Mouse (Mus musculus) embryonic facial prominence, embryonic 12.5 days (tissue): ENCODE data around the gene Gm3233. TPM values are rescaled to one million over a fixed set of nuclear protein-coding genes. Genes with fewer than 3 reads are reported as not detected.
"Not testable (repeated sequence)": the region's sequence is repeated elsewhere in the genome, so short reads cannot be mapped to it uniquely, and the experiment has no call there.

Source experiments
- ATAC-seq: fragments of 200-750 bp; cut with Nextera tagmentation; 2 replicates; pipeline ENCODE4 v1.8.0; 2017; ENCODE audit not compliant: insufficient number of reproducible peaks, insufficient read depth, low FRiP score, low TSS enrichment
- H3K27ac ChIP-seq: fragments of 300-500 bp; sonication (generic); 2 replicates; pipeline ENCODE4 v1.5.1; 2016; ENCODE audit warnings: mild to moderate bottlenecking
- H3K27me3 ChIP-seq: fragments of 300-500 bp; sonication (generic); 2 replicates; pipeline ENCODE4 v1.6.1; 2016; ENCODE audit warnings: mild to moderate bottlenecking, moderate library complexity
- H3K36me3 ChIP-seq: fragments of 300-500 bp; sonication (generic); 2 replicates; pipeline ENCODE4 v1.6.1; 2016; ENCODE audit warnings: mild to moderate bottlenecking
- H3K4me1 ChIP-seq: fragments of 300-500 bp; sonication (generic); 2 replicates; pipeline ENCODE4 v1.6.1; 2016
- H3K4me2 ChIP-seq: fragments of 300-500 bp; sonication (generic); replicated peaks from 2 replicates; pipeline ENCODE4 v1.6.1; 2016; ENCODE audit warnings: mild to moderate bottlenecking, moderate library complexity
- H3K4me3 ChIP-seq: fragments of 300-500 bp; sonication (generic); 2 replicates; pipeline ENCODE4 v1.5.1; 2016; ENCODE audit warnings: mild to moderate bottlenecking
- H3K9ac ChIP-seq: fragments of 300-500 bp; sonication (generic); 2 replicates; pipeline ENCODE4 v1.6.1; 2016; ENCODE audit warnings: mild to moderate bottlenecking, moderate library complexity
- H3K9me3 ChIP-seq: fragments of 300-500 bp; sonication (generic); 2 replicates; pipeline ENCODE4 v1.6.1; 2016; ENCODE audit warnings: mild to moderate bottlenecking, moderate library complexity
- WGBS: fragments of 180-500 bp; shearing (Covaris S2); methylation state at CpG from one replicate; pipeline ENCODE4 v1.1.7; 2016; 5-methylcytosine and 5-hydroxymethylcytosine counted together
- polyA plus RNA-seq: library from polyadenylated mRNA; unstranded; fragments of >200 nt; fragmentation: Nextera tagmentation; extraction: Ambion mirVana; gene quantifications from 2 replicates; pipeline ENCODE4 v1.2.1, GENCODE M21; 2016

Gm3233 gene
- not detected in 2 replicates for polyA plus RNA-seq

- ATAC-seq, H3K27ac ChIP-seq, H3K4me3 ChIP-seq, H3K4me1 ChIP-seq, H3K9ac ChIP-seq, H3K36me3 ChIP-seq, H3K4me2 ChIP-seq, H3K9me3 ChIP-seq, H3K27me3 ChIP-seq: not testable (repeated sequence)
- WGBS = 40% methylated on average over 1 of the region's 1 CpGs
Measured at GRCm38 (mm10) chr10:77759582-77759981, at the start of gene Gm3233. Gene Gm3233, minus strand, starts transcription at chr10:77759682.

GRCm38 (mm10) chr10:77804095-77804494 is 44.6 kb upstream of the Gm3233 start:
- H3K36me3 ChIP-seq = no peaks in the 10 kb centered on the region

GRCm38 (mm10) chr10:77798921-77799508 is 39.5 kb upstream of the Gm3233 start, which contains the start of gene Gm19668:
Gene Gm19668, minus strand, starts transcription at chr10:77799133.
- no peak within 1 kb of the TSS for H3K27ac ChIP-seq
- ATAC-seq = no peak
- H3K36me3 ChIP-seq = no peaks in the 10 kb centered on the region
- WGBS = 63% methylated on average over 8 of the region's 8 CpGs
- H3K4me2 ChIP-seq = no peak within 1 kb of the TSS
- H3K27me3 ChIP-seq = no peaks in the 10 kb centered on the region
- no peak within 1 kb of the TSS for H3K9ac ChIP-seq
- H3K4me1 ChIP-seq = no peaks in the 10 kb centered on the region; the same call in 1 of the 2 replicates
- H3K9me3 ChIP-seq = no peaks in the 10 kb centered on the region
- no peak within 1 kb of the TSS for H3K4me3 ChIP-seq

More at GRCm38 (mm10) chr10:77804095-77804494, 44.6 kb upstream of the Gm3233 start:
- no peaks in the 10 kb centered on the region; the same call in 1 of the 2 replicates for H3K9me3 ChIP-seq
- no peak overlapping the region for H3K9ac ChIP-seq
- no peak overlapping the region for H3K4me2 ChIP-seq
- no peaks in the 10 kb centered on the region for H3K27me3 ChIP-seq
- H3K4me3 ChIP-seq = no peak overlapping the region
- ATAC-seq = no peak
- no peaks in the 10 kb centered on the region for H3K4me1 ChIP-seq
- no peak overlapping the region for H3K27ac ChIP-seq
- WGBS = 75% methylated on average over 3 of the region's 3 CpGs

GRCm38 (mm10) chr10:77798164-77798920 is 38.9 kb upstream of the Gm3233 start:
- H3K27ac ChIP-seq = not testable (repeated sequence)

GRCm38 (mm10) chr10:77797677-77798076 is 38.2 kb upstream of the Gm3233 start:
- no peak for ATAC-seq
- Histone ChIP-seq H3K4me3 (no peak overlapping the region), H3K36me3 (no peaks in the 10 kb centered on the region), H3K27ac (no peak overlapping the region), H3K4me1 (no peaks in the 10 kb centered on the region; the same call in 1 of the 2 replicates), H3K27me3 (no peaks in the 10 kb centered on the region), H3K9me3 (no peaks in the 10 kb centered on the region), H3K4me2 (no peak overlapping the region), H3K9ac (no peak overlapping the region)
- WGBS = 10% methylated on average over 3 of the region's 3 CpGs

More at GRCm38 (mm10) chr10:77798164-77798920, 38.9 kb upstream of the Gm3233 start:
- H3K36me3 ChIP-seq, H3K4me1 ChIP-seq, H3K4me2 ChIP-seq, H3K4me3 ChIP-seq, H3K9ac ChIP-seq, ATAC-seq, H3K9me3 ChIP-seq, H3K27me3 ChIP-seq: not testable (repeated sequence)
- 40% methylated on average over 3 of the region's 3 CpGs for WGBS

- Histone ChIP-seq H3K4me3 (no peak within 1 kb of the TSS), H3K27ac (no peak within 1 kb of the TSS), H3K9me3 (no peaks in the 10 kb centered on the region), H3K36me3 (no peaks in the 10 kb centered on the region), H3K9ac (no peak within 1 kb of the TSS), H3K4me2 (no peak within 1 kb of the TSS), H3K4me1 (no peaks in the 10 kb centered on the region; the same call in 1 of the 2 replicates), H3K27me3 (no peaks in the 10 kb centered on the region)
- 44% methylated on average over 2 of the region's 2 CpGs for WGBS
- ATAC-seq = no peak
Measured at GRCm38 (mm10) chr10:77794976-77795375, 35.5 kb upstream of the Gm3233 start, which contains the start of gene Gm9639. Gene Gm9639, minus strand, starts transcription at chr10:77795076.

- Histone ChIP-seq H3K4me1 (no peaks in the 10 kb centered on the region), H3K9me3 (no peaks in the 10 kb centered on the region), H3K4me3 (no peak overlapping the region), H3K9ac (no peak overlapping the region), H3K36me3 (no peaks in the 10 kb centered on the region), H3K27ac (no peak overlapping the region), H3K27me3 (no peaks in the 10 kb centered on the region), H3K4me2 (no peak overlapping the region)
- no peak for ATAC-seq
- WGBS = 83% methylated on average over 2 of the region's 2 CpGs
Measured at GRCm38 (mm10) chr10:77788621-77789020, 29.1 kb upstream of the Gm3233 start.

- not testable (repeated sequence) for H3K9ac ChIP-seq, ATAC-seq, H3K36me3 ChIP-seq, H3K27ac ChIP-seq, H3K9me3 ChIP-seq, H3K4me1 ChIP-seq, H3K27me3 ChIP-seq, H3K4me3 ChIP-seq, H3K4me2 ChIP-seq
- WGBS = 40% methylated on average over 1 of the region's 1 CpGs
Measured at GRCm38 (mm10) chr10:77787876-77788275, 28.4 kb upstream of the Gm3233 start, which contains the start of gene Gm7137. Gene Gm7137, minus strand, starts transcription at chr10:77788200.

- H3K9me3 ChIP-seq, H3K4me2 ChIP-seq, H3K4me1 ChIP-seq, H3K9ac ChIP-seq, H3K27me3 ChIP-seq, H3K27ac ChIP-seq, H3K36me3 ChIP-seq, ATAC-seq, H3K4me3 ChIP-seq: not testable (repeated sequence)
- WGBS = 94% methylated on average over 3 of the region's 3 CpGs
Measured at GRCm38 (mm10) chr10:77783396-77783795, 23.9 kb upstream of the Gm3233 start.

GRCm38 (mm10) chr10:77782442-77782841 is 23.0 kb upstream of the Gm3233 start, which contains the start of gene Gm3250:
Gene Gm3250, minus strand, starts transcription at chr10:77782542.
- not testable (repeated sequence) for H3K4me1 ChIP-seq, ATAC-seq, H3K4me3 ChIP-seq, H3K9me3 ChIP-seq, H3K9ac ChIP-seq, H3K4me2 ChIP-seq, H3K27ac ChIP-seq, H3K36me3 ChIP-seq, H3K27me3 ChIP-seq
- 43% methylated on average over 1 of the region's 1 CpGs for WGBS

GRCm38 (mm10) chr10:77776844-77777243 is 17.4 kb upstream of the Gm3233 start, which contains the start of gene Gm7138:
Gene Gm7138, minus strand, starts transcription at chr10:77776944.
- not testable (repeated sequence) for ATAC-seq, H3K27ac ChIP-seq, H3K36me3 ChIP-seq, H3K9ac ChIP-seq, H3K9me3 ChIP-seq, H3K4me2 ChIP-seq, H3K27me3 ChIP-seq, H3K4me3 ChIP-seq, H3K4me1 ChIP-seq
- WGBS = 67% methylated on average over 1 of the region's 1 CpGs

GRCm38 (mm10) chr10:77772142-77772541 is 12.7 kb upstream of the Gm3233 start:
- ATAC-seq, H3K4me1 ChIP-seq, H3K4me2 ChIP-seq, H3K36me3 ChIP-seq, H3K9me3 ChIP-seq, H3K4me3 ChIP-seq, H3K27ac ChIP-seq, H3K9ac ChIP-seq, H3K27me3 ChIP-seq: not testable (repeated sequence)
- WGBS = 100% methylated on average over 2 of the region's 3 CpGs
